Mouse (Mus musculus) heart, adult 11 months (tissue): ENCODE results near the gene Gbx1.
"Not testable (repeated sequence)": the region's sequence is repeated elsewhere in the genome, so short reads cannot be mapped to it uniquely, and the experiment has no call there.

ENCODE experiments used
- DNase-seq: peaks from one replicate; pipeline ENCODE4 v3.0.0; 2022

Gene Gbx1

GRCm38 (mm10) chr5:24526889-24527230 lies at the start of gene Gbx1:
Gene Gbx1, minus strand, starts transcription at chr5:24527202.
- DNase-seq = no peak

DNA sequence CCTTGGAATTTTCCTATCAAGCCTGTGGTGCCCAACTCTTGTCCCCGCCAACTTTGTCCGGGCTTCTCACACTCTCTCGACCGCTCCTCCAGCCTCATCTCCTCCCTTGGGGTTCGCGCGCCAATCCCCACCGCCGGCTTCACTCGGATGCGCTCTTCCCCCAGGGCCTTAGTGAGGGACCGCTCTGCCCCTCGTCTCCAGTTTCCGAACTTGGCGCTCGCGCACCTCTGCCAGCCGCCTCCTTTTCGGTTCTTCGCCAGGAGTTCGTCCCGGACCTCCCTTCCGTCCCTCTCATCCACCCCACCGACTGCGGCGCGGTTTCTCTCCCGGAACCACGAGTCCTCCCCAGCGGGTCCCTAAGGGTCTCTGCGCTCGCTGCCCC lies 49.8 kb upstream of the Gbx1 start:
- no peak for DNase-seq

- no peak for DNase-seq
Observed at GRCm38 (mm10) chr5:24575948-24576347, 48.9 kb upstream of the Gbx1 start.

DNA sequence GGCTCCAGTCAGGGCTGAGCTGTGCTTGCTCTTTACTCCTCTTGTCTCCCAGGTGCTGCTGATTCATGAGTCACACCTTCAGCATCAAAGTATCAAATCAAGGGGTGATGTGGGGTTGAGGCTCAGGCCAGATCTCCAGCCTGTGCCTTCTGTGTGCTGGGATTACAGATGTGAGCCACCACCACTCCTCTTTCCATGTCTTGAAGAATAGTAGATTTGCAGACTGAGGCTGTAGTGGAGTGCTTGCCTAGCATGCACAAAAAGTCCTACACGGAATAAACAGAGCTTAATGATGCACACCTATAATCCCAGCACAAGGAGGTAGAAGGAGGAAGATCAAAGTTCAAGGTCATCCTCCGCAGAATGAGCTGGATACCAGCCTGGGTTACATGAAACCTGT lies 29.7 kb upstream of the Gbx1 start, which contains the start of gene 4931409K22Rik:
4931409K22Rik (minus strand) TSS at position 101 of the 400 bp plus-strand sequence.
- no peak for DNase-seq

DNA sequence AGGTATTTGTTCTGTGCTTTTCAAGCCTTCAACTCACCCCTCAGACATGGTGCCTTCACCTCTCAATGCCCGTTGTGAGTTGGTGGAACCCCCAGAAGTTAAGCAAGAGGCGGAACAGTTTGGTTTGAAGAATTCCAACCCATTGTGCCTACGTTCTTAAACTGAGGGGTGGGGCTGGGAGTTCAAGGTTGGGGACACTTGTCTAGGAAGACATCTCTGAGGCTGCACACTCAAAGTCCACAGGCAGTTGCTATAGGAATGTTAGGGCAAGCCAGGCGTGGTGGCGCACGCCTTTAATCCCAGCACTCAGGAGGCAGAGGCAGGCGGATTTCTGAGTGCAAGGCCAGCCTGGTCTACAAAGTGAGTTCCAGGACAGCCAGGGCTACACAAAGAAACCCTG lies 28.3 kb upstream of the Gbx1 start:
- DNase-seq = not testable (repeated sequence)

GRCm38 (mm10) chr5:24553621-24554244 lies 26.7 kb upstream of the Gbx1 start:
- no peak for DNase-seq

DNA sequence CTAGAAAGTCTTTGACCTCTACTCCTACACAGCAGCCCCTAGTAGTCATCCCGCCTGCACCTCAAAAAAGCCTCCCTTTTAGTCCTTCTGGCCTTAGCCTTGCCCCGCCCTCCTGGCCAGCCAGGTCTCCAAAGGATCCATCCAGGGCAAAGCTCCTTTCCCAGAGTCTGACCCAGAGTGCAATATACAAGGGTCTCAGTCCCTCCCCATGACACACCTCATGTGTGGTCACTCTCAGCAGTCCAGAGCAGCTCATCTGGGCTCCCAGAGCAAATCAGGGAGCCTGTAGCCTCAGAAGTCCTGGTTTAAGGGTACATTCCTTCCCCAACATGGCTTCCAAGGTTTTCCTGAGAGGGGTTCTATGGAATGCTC lies 24.3 kb upstream of the Gbx1 start:
- DNase-seq = no peak

- peak; percentile 95 for DNase-seq
Observed at GRCm38 (mm10) chr5:24550598-24551316, 23.8 kb upstream of the Gbx1 start.

DNA sequence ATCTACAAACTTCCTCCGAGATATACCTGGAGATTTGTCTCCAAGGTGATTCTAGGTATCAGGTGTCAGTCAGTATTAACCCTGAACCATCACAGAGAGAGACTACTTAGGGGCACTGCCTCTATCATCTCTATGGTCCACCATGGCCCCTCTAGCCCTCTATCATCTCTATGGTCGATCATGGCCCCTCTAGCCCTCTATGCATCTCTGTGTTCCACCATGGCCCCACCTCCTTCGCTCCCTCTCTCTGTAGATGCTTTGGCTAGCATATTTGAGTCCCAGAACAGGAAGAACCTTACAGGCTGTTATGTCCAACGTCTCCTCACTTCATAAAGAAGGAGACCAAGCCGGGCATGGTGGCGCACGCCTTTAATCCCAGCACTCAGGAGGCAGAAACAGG lies 15.6 kb upstream of the Gbx1 start:
- DNase-seq = no peak

GRCm38 (mm10) chr5:24541144-24541569 lies 14.2 kb upstream of the Gbx1 start:
- DNase-seq = peak; percentile 91

DNA sequence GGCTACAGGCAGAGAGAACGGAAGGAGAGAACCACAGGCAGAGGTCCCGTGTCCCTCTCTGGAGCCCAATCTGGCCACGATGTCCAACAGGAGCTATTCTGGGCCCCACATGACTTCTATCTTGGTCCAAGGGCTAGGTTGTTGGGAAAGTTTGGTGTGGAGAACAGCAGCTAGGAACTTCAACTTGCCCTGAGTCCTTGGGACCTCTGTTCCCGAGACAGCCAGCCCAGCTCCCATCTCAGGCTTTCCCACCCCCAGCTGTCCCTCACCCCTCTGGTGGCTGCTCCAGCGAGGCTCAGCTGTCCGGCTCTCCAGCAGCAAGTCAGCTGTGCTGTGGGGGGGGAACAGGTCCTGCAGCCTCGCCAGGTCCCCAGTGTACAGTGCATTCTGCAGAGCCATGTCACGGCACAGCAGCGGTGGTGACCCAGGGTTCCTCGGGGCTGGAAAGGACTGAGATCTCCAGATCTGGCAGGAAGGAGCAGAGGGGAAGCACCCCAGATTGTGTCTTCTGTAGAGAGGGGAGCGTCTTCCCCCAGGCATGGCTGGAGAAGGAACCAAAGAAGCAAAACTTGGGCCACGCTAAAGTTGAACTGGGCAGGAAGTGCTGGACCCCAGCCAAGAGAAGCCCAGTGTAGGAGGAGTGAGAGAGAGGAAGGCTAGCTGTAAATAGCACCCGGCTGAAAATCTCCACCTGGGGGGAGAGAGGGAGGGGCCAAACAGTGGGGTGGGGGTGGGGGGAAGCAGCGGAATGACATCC lies 13.6 kb upstream of the Gbx1 start, which contains the start of gene Asb10:
Asb10 (minus strand) TSS at position 592 of the 757 bp plus-strand sequence.
- peak; percentile 99 for DNase-seq

GRCm38 (mm10) chr5:24539571-24540296 lies 12.7 kb upstream of the Gbx1 start:
- peak; percentile 92 for DNase-seq

DNA sequence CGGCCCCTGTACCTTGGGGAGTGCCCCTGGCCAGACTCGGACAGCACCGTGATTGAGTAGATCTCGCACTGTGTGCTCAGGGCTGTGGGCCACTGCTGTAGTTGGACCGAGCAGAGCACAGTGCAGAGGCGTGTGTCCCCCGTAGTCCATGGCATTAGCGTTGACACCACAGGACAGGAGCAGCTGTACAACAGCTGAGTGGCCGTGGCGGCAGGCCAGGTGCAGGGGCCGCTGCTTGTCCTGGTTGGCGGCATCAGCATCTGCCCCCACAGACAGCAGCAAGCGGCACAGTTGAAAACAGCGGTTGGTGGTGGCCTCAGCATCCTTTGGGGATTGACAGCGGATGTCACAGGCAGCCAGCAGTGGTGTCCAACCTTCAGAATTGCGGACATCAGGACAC lies 10.6 kb upstream of the Gbx1 start:
- DNase-seq = peak; percentile 93

- no peak for DNase-seq
Observed at GRCm38 (mm10) chr5:24536511-24536910, 9.5 kb upstream of the Gbx1 start.

- DNase-seq = peak; percentile 92
Observed at GRCm38 (mm10) chr5:24535731-24536130, 8.7 kb upstream of the Gbx1 start.

- no peak for DNase-seq
Observed at GRCm38 (mm10) chr5:24534292-24534691, 7.3 kb upstream of the Gbx1 start.

- peak; percentile 83 for DNase-seq
Observed at GRCm38 (mm10) chr5:24533391-24533790, 6.4 kb upstream of the Gbx1 start.

GRCm38 (mm10) chr5:24530042-24530689 lies 3.2 kb upstream of the Gbx1 start:
- peak; percentile 98 for DNase-seq

GRCm38 (mm10) chr5:24527780-24528179 lies 778 bp upstream of the Gbx1 start:
- no peak for DNase-seq

DNA sequence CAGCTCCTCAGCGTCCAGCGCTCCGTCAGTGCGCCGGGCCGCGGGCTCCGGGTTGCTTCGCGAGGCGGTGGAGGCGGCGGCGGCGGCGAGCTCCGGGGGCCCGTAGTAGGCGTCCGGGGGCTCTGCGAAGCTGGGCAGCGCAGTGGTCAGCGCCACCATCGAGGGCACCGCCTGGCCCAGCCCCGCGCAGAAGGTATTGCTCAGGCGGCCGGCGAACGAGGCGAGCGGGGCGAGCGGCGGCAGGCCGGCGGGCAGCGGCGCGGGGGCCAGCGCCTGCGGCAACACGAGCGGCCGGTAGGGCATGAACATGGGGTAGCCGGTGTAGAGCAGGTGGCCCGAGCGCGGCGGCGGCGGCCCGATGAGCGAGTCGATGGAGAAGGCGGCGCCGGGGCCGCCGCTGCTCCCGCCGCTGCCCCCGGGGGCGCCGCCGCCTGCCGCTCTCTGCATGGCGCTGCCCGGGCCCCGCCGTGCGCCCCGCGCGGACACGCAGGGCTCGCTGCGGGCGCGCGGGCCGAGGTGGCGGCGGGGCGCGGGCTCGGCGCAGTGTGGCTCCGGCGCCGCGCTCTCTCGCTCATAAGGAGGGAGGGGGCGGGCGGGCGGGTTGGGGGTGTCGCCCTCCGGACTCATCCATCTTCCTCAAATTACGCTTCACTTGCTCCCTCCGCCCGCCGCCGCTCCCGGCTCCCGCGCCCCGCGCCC lies 663 bp downstream of the Gbx1 start:
- DNase-seq = no peak

DNA sequence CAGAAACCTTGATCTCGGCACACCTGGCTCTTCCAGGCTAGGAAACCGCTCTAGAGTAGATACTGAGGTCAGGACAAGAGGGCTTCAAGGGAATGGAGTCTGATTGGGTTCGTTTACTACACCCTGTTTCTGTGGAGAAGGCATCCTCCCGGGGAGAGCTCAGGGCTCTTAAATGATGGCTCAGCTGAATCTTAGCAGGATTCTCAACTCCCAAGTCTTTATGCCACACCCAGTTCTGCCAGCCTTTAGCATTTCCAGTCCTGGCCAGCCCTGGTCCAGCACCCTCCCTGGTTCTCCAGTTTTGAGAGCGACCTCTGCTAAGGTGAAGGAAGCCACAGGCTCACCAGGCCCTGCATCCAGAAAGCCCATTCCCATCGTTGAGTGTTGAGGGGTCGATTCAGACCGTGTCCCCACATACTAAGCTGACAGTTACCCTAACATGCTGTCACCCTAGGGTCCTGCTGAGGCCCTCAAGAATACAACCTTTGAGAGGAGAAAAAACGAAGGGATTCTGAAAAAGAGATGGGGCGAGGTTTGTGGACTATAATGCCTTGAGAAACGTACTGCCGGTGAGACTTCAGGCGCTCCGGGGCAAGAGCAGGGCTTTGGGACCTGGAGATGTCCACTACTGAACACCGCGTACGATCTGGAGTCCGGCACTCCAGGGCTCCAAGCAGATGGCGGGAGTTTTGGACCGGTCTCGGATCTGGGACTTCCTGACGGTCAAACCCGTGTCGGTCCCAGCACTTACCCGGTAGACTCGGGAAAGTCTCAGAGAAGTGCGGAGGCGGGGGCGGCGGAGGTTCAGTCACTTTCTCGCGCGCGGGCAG lies 1.4 kb downstream of the Gbx1 start:
- no peak for DNase-seq
